Mouse (Mus musculus) Muller cell, postnatal 12 days (primary cell): Measurements from ENCODE around the gene Krtcap2.

Source experiments
- DNase-seq: peaks from one replicate; pipeline ENCODE4 v3.0.0-alpha.2; 2015; ENCODE audit errors: inconsistent ontology term

The Krtcap2 gene

GRCm38 (mm10) chr3:89280606-89281511, 35.1 kb downstream of the Krtcap2 start, which contains the start of gene Efna1:
TSS of gene Efna1 (minus strand) at chr3:89281142.
- DNase-seq = peak; percentile 51

GRCm38 (mm10) chr3:89281579-89282290, 36.0 kb downstream of the Krtcap2 start:
- DNase-seq = peak; percentile 87

- no peak for DNase-seq
These were observed 36.5 kb downstream of the Krtcap2 start for GRCm38 (mm10) chr3:89282291-89282643.

- no peak for DNase-seq
These were observed 38.5 kb downstream of the Krtcap2 start for GRCm38 (mm10) chr3:89284261-89284660.

- no peak for DNase-seq
These were observed 39.8 kb downstream of the Krtcap2 start for GRCm38 (mm10) chr3:89285526-89285925.

- DNase-seq = no peak
These were observed 41.5 kb downstream of the Krtcap2 start for GRCm38 (mm10) chr3:89287286-89287685.

- peak; percentile 46 for DNase-seq
These were observed 42.8 kb downstream of the Krtcap2 start for GRCm38 (mm10) chr3:89288503-89288928.

- no peak for DNase-seq
These were observed 46.1 kb downstream of the Krtcap2 start for GRCm38 (mm10) chr3:89291874-89292273.

- DNase-seq = no peak
These were observed 46.5 kb downstream of the Krtcap2 start for GRCm38 (mm10) chr3:89292303-89292702.

GRCm38 (mm10) chr3:89293247-89293918, 47.6 kb downstream of the Krtcap2 start:
- DNase-seq = no peak

- no peak for DNase-seq
These were observed 48.4 kb downstream of the Krtcap2 start for GRCm38 (mm10) chr3:89294195-89294594.

GRCm38 (mm10) chr3:89295685-89296230, 50.0 kb downstream of the Krtcap2 start:
- no peak for DNase-seq

- DNase-seq = no peak
These were observed 51.1 kb downstream of the Krtcap2 start for GRCm38 (mm10) chr3:89296761-89297396.

- DNase-seq = no peak
These were observed 53.1 kb downstream of the Krtcap2 start for GRCm38 (mm10) chr3:89298908-89299307.

- peak; percentile 49 for DNase-seq
These were observed 53.7 kb downstream of the Krtcap2 start for GRCm38 (mm10) chr3:89299499-89299898.
